Mouse (Mus musculus): ENCODE measurements around the gene Atg4d. TPM values are rescaled to one million over a fixed set of nuclear protein-coding genes. Genes with fewer than 3 reads are reported as not detected.

The Atg4d gene
- total RNA-seq, 2 experiments from 2014 or later, result 94.7 to 96.1 TPM

Other genes with a start within 250 kb of the Atg4d start
- 1 to 10 TPM; 7.7 to 9.6 TPM for gene Icam1, start 249.3 kb upstream of the Atg4d start, total RNA-seq (2021)
- gene Icam4, start 235.9 kb upstream of the Atg4d start, total RNA-seq (2021), result under 1 TPM; 0.26 to 0.64 TPM
- gene Icam5, start 233.2 kb upstream of the Atg4d start, total RNA-seq (2021), result not detected
- not detected for gene Zglp1, start 198.2 kb upstream of the Atg4d start, total RNA-seq (2021)
- under 1 TPM in 1 of 2 experiments, not detected in 1; 0.13 TPM for gene Gm49373, start 192.2 kb upstream of the Atg4d start, total RNA-seq (2021)
- 10 to 100 TPM; 33.6 to 36.5 TPM for gene Fdx1l, start 191.7 kb upstream of the Atg4d start, total RNA-seq (2021)
- gene Gm38431, start 173.3 kb upstream of the Atg4d start, total RNA-seq (2021), result 1 to 10 TPM in 1 of 2 experiments, under 1 TPM in 1; 0.86 to 1.5 TPM
- 10 to 100 TPM; 25.8 to 27.9 TPM for gene Raver1, start 173.3 kb upstream of the Atg4d start, total RNA-seq (2021)
- gene Tyk2, start 134.1 kb upstream of the Atg4d start, total RNA-seq (2021), result 1 to 10 TPM; 8.5 to 8.6 TPM
- 100 to 1,000 TPM; 158 to 160 TPM for gene Cdc37, start 115.3 kb upstream of the Atg4d start, total RNA-seq (2021)
- 10 to 100 TPM; 47.1 to 51.6 TPM for gene Pde4a, start 99.6 kb upstream of the Atg4d start, total RNA-seq (2021)
- 10 to 100 TPM; 35.9 to 42.2 TPM for gene Keap1, start 25.9 kb upstream of the Atg4d start, total RNA-seq (2021)
- gene S1pr5, start 16.9 kb upstream of the Atg4d start, total RNA-seq (2021), result under 1 TPM; 0.70 to 0.78 TPM
- 10 to 100 TPM; 15.9 to 17.4 TPM for gene Kri1, start 22.7 kb downstream of the Atg4d start, total RNA-seq (2021)
- 10 to 100 TPM; 15.1 to 16.8 TPM for gene Cdkn2d, start 26.1 kb downstream of the Atg4d start, total RNA-seq (2021)
- not detected for gene Ap1m2, start 47.0 kb downstream of the Atg4d start, total RNA-seq (2021)
- 100 to 1,000 TPM in 1 of 2 experiments, 10 to 100 TPM in 1; 99.2 to 113 TPM for gene Slc44a2, start 55.4 kb downstream of the Atg4d start, total RNA-seq (2021)
- 10 to 100 TPM; 25.9 to 29.6 TPM for gene Ilf3, start 102.6 kb downstream of the Atg4d start, total RNA-seq (2021)
- 10 to 100 TPM in 1 of 2 experiments, 1 to 10 TPM in 1; 7.1 to 10.0 TPM for gene Qtrt1, start 146.5 kb downstream of the Atg4d start, total RNA-seq (2021)
- gene Dnm2, start 159.6 kb downstream of the Atg4d start, total RNA-seq (2021), result 10 to 100 TPM; 66.2 to 74.4 TPM
- gene Tmed1, start 245.0 kb downstream of the Atg4d start, total RNA-seq (2021), result 10 to 100 TPM; 45.3 to 45.4 TPM

All from heart, postnatal 25 days (tissue).